25 mouse cellular contexts compared by ENCODE assay signal in the genomic region with DNA sequence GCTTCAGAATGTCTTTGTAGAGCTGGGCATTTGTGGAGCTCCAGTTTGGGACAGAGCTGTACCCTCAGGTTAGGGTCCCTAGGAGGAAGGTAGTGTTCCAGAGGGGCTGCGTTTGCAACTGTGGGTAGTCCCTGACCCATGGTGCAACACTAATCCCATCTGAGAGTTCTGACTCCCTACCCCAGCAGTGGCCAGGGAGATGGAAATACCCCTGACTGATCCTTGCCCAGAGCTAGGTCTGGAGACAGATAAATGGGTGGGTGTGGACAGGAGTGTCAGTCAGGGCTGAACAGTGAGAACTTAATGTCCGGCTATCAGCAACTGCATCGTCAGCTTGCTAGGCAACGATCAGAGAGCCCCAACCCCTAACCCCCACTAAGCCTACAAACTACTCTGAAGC. TPM values are rescaled to one million over a fixed set of nuclear protein-coding genes. Genes with fewer than 3 reads are reported as not detected.
DNase-seq lines count a peak whose midpoint lies in the region; ATAC-seq and TF ChIP-seq lines count a peak whose summit lies in the region.
"Had no signal": no experiment of that assay in that cellular context is flagged by ENCODE, and none has a peak within 500 bp of the region (broad histone marks: within the 10 kb centered on the region; RNA-seq: fewer than 3 reads in every experiment).

No protein-coding gene starts in this region.

- no peaks in the 10 kb centered on the region for H3K27me3 ChIP-seq in heart, embryonic 11.5 days (ENCODE audit: control insufficient read depth, insufficient read depth, low read length)
- H3K27me3 ChIP-seq in liver, embryonic 12.5 days (replicated peaks) = peaks cover 73% of the 10 kb centered on the region
- H3K27me3 ChIP-seq in liver, postnatal 0 days (ENCODE audit: insufficient read depth, low read length) = peaks cover 20% of the 10 kb centered on the region
- H3K27me3 ChIP-seq in myocyte (ENCODE audit: control insufficient read depth, insufficient read depth, insufficient read length) = no peaks in the 10 kb centered on the region
- H3K27me3 ChIP-seq: Patski had no signal

- no peaks in the 10 kb centered on the region for H3K36me3 ChIP-seq in heart, embryonic 11.5 days (ENCODE audit: control insufficient read depth, insufficient read depth, low read length)
- no peaks in the 10 kb centered on the region for H3K36me3 ChIP-seq in liver, embryonic 12.5 days
- H3K36me3 ChIP-seq in liver, postnatal 0 days (replicated peaks; ENCODE audit: insufficient read depth, low read length) = no peaks in the 10 kb centered on the region
- H3K36me3 ChIP-seq in myocyte (ENCODE audit: control insufficient read depth, insufficient read depth) = peaks cover 2% of the 10 kb centered on the region
- H3K36me3 ChIP-seq: embryonic facial prominence, embryonic 12.5 days; embryonic facial prominence, embryonic 15.5 days; hindbrain, embryonic 15.5 days had no signal

- peak overlapping the region; percentile 83; the same call in 1 of the 2 replicates for H3K4me2 ChIP-seq in heart, embryonic 11.5 days
- H3K4me2 ChIP-seq in liver, embryonic 12.5 days = peak overlapping the region; percentile 89; the same call in 1 of the 2 replicates
- H3K4me2 ChIP-seq in liver, postnatal 0 days (ENCODE audit: low read depth, low read length) = no peak overlapping the region
- peak overlapping the region; percentile 82 for H3K4me2 ChIP-seq in myocyte (ENCODE audit: low read depth)

- no peak overlapping the region for H3K27ac ChIP-seq in heart, embryonic 11.5 days (ENCODE audit: low read depth, low read length)
- H3K27ac ChIP-seq in liver, embryonic 12.5 days = no peak overlapping the region
- H3K27ac ChIP-seq in liver, postnatal 0 days (ENCODE audit: low read depth) = no peak overlapping the region
- H3K27ac ChIP-seq: embryonic facial prominence, embryonic 12.5 days; embryonic facial prominence, embryonic 15.5 days; hindbrain, embryonic 12.5 days; hindbrain, embryonic 15.5 days had no signal

- H3K4me3 ChIP-seq in heart, embryonic 11.5 days (ENCODE audit: low read depth, low read length) = no peak overlapping the region
- no peak overlapping the region for H3K4me3 ChIP-seq in liver, embryonic 12.5 days
- H3K4me3 ChIP-seq in liver, postnatal 0 days (ENCODE audit: low read depth, low read length) = no peak overlapping the region
- H3K4me3 ChIP-seq in myocyte = no peak overlapping the region
- H3K4me3 ChIP-seq: embryonic facial prominence, embryonic 12.5 days; hindbrain, embryonic 12.5 days; hindbrain, embryonic 15.5 days had no signal

- H3K9ac ChIP-seq in heart, embryonic 11.5 days (ENCODE audit: low read depth, low read length) = no peak overlapping the region
- no peak overlapping the region for H3K9ac ChIP-seq in liver, embryonic 12.5 days
- H3K9ac ChIP-seq in liver, postnatal 0 days (replicated peaks) = no peak overlapping the region
- H3K9ac ChIP-seq: embryonic facial prominence, embryonic 12.5 days; embryonic facial prominence, embryonic 15.5 days; forebrain, postnatal 0 days; hindbrain, embryonic 12.5 days; hindbrain, embryonic 15.5 days had no signal

- peaks cover 12% of the 10 kb centered on the region for H3K79me2 ChIP-seq in myocyte (ENCODE audit: control insufficient read depth, insufficient read depth)

- no peak overlapping the region for H3ac ChIP-seq in myocyte (ENCODE audit: control insufficient read depth, insufficient read length)

- TF ChIP-seq POLR2A in myocyte (IDR thresholded peaks at IDR 0.05; ENCODE audit: insufficient read length, low read depth) = no peak

- no peak for TF ChIP-seq CTCF in liver, postnatal 0 days (IDR thresholded peaks at IDR 0.05; ENCODE audit: low read depth)

- no peak for ATAC-seq in heart, embryonic 11.5 days (replicated peaks; ENCODE audit: insufficient number of reproducible peaks, low FRiP score, low TSS enrichment)
- ATAC-seq in liver, embryonic 12.5 days = no peak
- ATAC-seq in liver, postnatal 0 days = no peak
- ATAC-seq: forebrain, embryonic 14.5 days; forebrain, postnatal 0 days; Patski had no signal

- no peaks in the 10 kb centered on the region for H3K9me3 ChIP-seq in heart, embryonic 11.5 days (replicated peaks; ENCODE audit: control insufficient read depth, low read length)
- H3K9me3 ChIP-seq in liver, embryonic 12.5 days (replicated peaks) = no peaks in the 10 kb centered on the region
- no peaks in the 10 kb centered on the region for H3K9me3 ChIP-seq in liver, postnatal 0 days (ENCODE audit: low read length)
- H3K9me3 ChIP-seq: embryonic facial prominence, embryonic 12.5 days; embryonic facial prominence, embryonic 15.5 days; G1E; hindbrain, embryonic 12.5 days; hindbrain, embryonic 15.5 days had no signal

- WGBS in heart, embryonic 11.5 days (ENCODE audit: insufficient replicate concordance) = 61% methylated on average over 4 of the region's 4 CpGs
- WGBS in liver, embryonic 12.5 days (ENCODE audit: insufficient replicate concordance) = 32% methylated on average over 4 of the region's 4 CpGs
- 40% methylated on average over 4 of the region's 4 CpGs for WGBS in liver, postnatal 0 days (ENCODE audit: insufficient replicate concordance)

- DNase-seq in heart, adult 11 months = peak; percentile 94
- no peak for DNase-seq in heart, postnatal 4 days
- DNase-seq in heart, adult 9 months (ENCODE audit: low spot score in 2 of 2) = no peak
- no peak for DNase-seq in liver, postnatal 0 days
- DNase-seq in kidney, adult 8-10 months = no peak
- DNase-seq: adrenal gland, adult 2 months; adrenal gland, postnatal 14 days; cerebellum, adult 11 months; cerebellum, adult 2 months; cerebellum, adult 9-11 months; forebrain, postnatal 0 days; gastrocnemius, postnatal 10 days had no signal

- no peak for TF ChIP-seq EP300 in liver, postnatal 0 days (IDR thresholded peaks at IDR 0.05; ENCODE audit: low read depth)

- peaks cover 47% of the 10 kb centered on the region for H3K4me1 ChIP-seq in heart, embryonic 11.5 days (ENCODE audit: control insufficient read depth, insufficient read depth, low read length)
- peaks cover 81% of the 10 kb centered on the region for H3K4me1 ChIP-seq in liver, embryonic 12.5 days
- peaks cover 48% of the 10 kb centered on the region for H3K4me1 ChIP-seq in liver, postnatal 0 days (ENCODE audit: insufficient read depth)

TF ChIP-seq in myocyte, 11 proteins besides CTCF, POLR2A, EP300 and RAD21:
- TF ChIP-seq TCF12 (IDR thresholded peaks at IDR 0.05; ENCODE audit: insufficient read depth, poor library complexity, severe bottlenecking) (no peak), REST (IDR thresholded peaks at IDR 0.05; ENCODE audit: insufficient read depth, insufficient read length) (no peak), SRF (IDR thresholded peaks at IDR 0.05; ENCODE audit: control insufficient read depth, insufficient read length, low read depth) (no peak), MYOG (IDR thresholded peaks at IDR 0.05; ENCODE audit: control insufficient read depth in 1 of 3, insufficient read depth in 1 of 3, insufficient read length in 2 of 3, low read depth in 2 of 3) (no peak), MAX (IDR thresholded peaks at IDR 0.05; ENCODE audit: low read depth) (no peak), MYOD1 (IDR thresholded peaks at IDR 0.05; ENCODE audit: control insufficient read depth in 1 of 3, insufficient read length in 2 of 3, low read depth in 2 of 3) (no peak)

RNA-seq across cellular contexts. Expression of a gene that starts 4.5 kb away (rescaled TPM):
- total RNA-seq in heart, postnatal 4 days (2021) = 100 to 1,000 TPM; 301 to 312 TPM
- 525 and 533 TPM in 2 replicates for polyA plus RNA-seq in heart, embryonic 11.5 days (2014; fragmentation: Nextera tagmentation; extraction: Ambion mirVana)
- polyA plus RNA-seq in liver, embryonic 12.5 days (2016; fragmentation: Nextera tagmentation; extraction: Ambion mirVana) = 96.9 and 99.8 TPM in 2 replicates
- 174 and 181 TPM in 2 replicates for polyA plus RNA-seq in liver, postnatal 0 days (2015; fragmentation: Nextera tagmentation; extraction: Ambion mirVana)
- polyA plus RNA-seq in myocyte (2012; fragmentation: generic; extraction: Trizol) = 1,677 TPM

RNA-seq across cellular contexts. Expression of a gene that starts 5.6 kb away (rescaled TPM):
- 10 to 100 TPM in 1 of 2 experiments, 1 to 10 TPM in 1; 9.4 to 10.3 TPM for total RNA-seq in heart, postnatal 4 days (2021)
- 15.8 and 16.6 TPM in 2 replicates for polyA plus RNA-seq in heart, embryonic 11.5 days (2014; fragmentation: Nextera tagmentation; extraction: Ambion mirVana)
- 18.3 and 18.5 TPM in 2 replicates for polyA plus RNA-seq in liver, embryonic 12.5 days (2016; fragmentation: Nextera tagmentation; extraction: Ambion mirVana)
- polyA plus RNA-seq in liver, postnatal 0 days (2015; fragmentation: Nextera tagmentation; extraction: Ambion mirVana) = 3.9 and 4.6 TPM in 2 replicates
- 6.6 TPM for polyA plus RNA-seq in myocyte (2012; fragmentation: generic; extraction: Trizol)

RNA-seq across cellular contexts. Expression of a gene that starts 10.6 kb away (rescaled TPM):
- total RNA-seq in heart, postnatal 4 days (2021) = 1,000 to 10,000 TPM; 1,189 to 1,285 TPM
- 1,118 and 1,169 TPM in 2 replicates for polyA plus RNA-seq in heart, embryonic 11.5 days (2014; fragmentation: Nextera tagmentation; extraction: Ambion mirVana)
- 52.1 and 53.5 TPM in 2 replicates for polyA plus RNA-seq in liver, embryonic 12.5 days (2016; fragmentation: Nextera tagmentation; extraction: Ambion mirVana)
- polyA plus RNA-seq in liver, postnatal 0 days (2015; fragmentation: Nextera tagmentation; extraction: Ambion mirVana) = 65.1 and 67.4 TPM in 2 replicates
- 1,146 TPM for polyA plus RNA-seq in myocyte (2012; fragmentation: generic; extraction: Trizol)

RNA-seq across cellular contexts. Expression of a gene that starts 35.1 kb away (rescaled TPM):
- total RNA-seq in heart, postnatal 4 days (2021) = 1 to 10 TPM; 1.4 to 1.5 TPM
- polyA plus RNA-seq in heart, embryonic 11.5 days (2014; fragmentation: Nextera tagmentation; extraction: Ambion mirVana) = 1.00 and 1.5 TPM in 2 replicates
- 1.0 and 1.2 TPM in 2 replicates for polyA plus RNA-seq in liver, embryonic 12.5 days (2016; fragmentation: Nextera tagmentation; extraction: Ambion mirVana)
- 0.20 and 0.21 TPM in 2 replicates for polyA plus RNA-seq in liver, postnatal 0 days (2015; fragmentation: Nextera tagmentation; extraction: Ambion mirVana)
- 4.1 TPM for polyA plus RNA-seq in myocyte (2012; fragmentation: generic; extraction: Trizol)
- total RNA-seq: CH12.LX; common myeloid progenitor, adult 5-6 weeks; G1E; granulocyte monocyte progenitor cell, adult 5-6 weeks had no signal
- polyA plus RNA-seq: G1E had no signal

RNA-seq across cellular contexts. Expression of a gene that starts 52.5 kb away (rescaled TPM):
- 10 to 100 TPM; 55.2 to 61.3 TPM for total RNA-seq in heart, postnatal 4 days (2021)
- 12.3 and 14.7 TPM in 2 replicates for polyA plus RNA-seq in heart, embryonic 11.5 days (2014; fragmentation: Nextera tagmentation; extraction: Ambion mirVana)
- 7.2 and 7.7 TPM in 2 replicates for polyA plus RNA-seq in liver, embryonic 12.5 days (2016; fragmentation: Nextera tagmentation; extraction: Ambion mirVana)
- polyA plus RNA-seq in liver, postnatal 0 days (2015; fragmentation: Nextera tagmentation; extraction: Ambion mirVana) = 3.6 and 3.9 TPM in 2 replicates
- polyA plus RNA-seq in myocyte (2012; fragmentation: generic; extraction: Trizol) = 101 TPM

Comparison
In these comparisons a context has a peak if more than half of its experiments do, and no peak if none do; other contexts are left out.
1. RNA of a gene that starts 10.6 kb away (polyA plus RNA-seq): 1,146 TPM in myocyte (single experiment) and 1,118 to 1,169 TPM in heart, embryonic 11.5 days; 65.1 to 67.4 TPM in liver, postnatal 0 days and 52.1 to 53.5 TPM in liver, embryonic 12.5 days; every median in the first group is over 10 times any median in the second.